Mouse (Mus musculus) liver (tissue): ENCODE data around the gene Mus81.

Source experiments
- DNase-seq: peaks from one replicate; pipeline ENCODE4 v3.0.0-alpha.2; 2020; ENCODE audit warnings: mixed read lengths

The Mus81 gene

GRCm38 (mm10) chr19:5466916-5467500 lies 21.2 kb downstream of the Mus81 start:
- DNase-seq, result no peak

- DNase-seq, result no peak
Observed at GRCm38 (mm10) chr19:5465037-5465436, 23.2 kb downstream of the Mus81 start.

- DNase-seq, result peak; percentile 60
Observed at GRCm38 (mm10) chr19:5463791-5464562, 24.2 kb downstream of the Mus81 start.

DNA sequence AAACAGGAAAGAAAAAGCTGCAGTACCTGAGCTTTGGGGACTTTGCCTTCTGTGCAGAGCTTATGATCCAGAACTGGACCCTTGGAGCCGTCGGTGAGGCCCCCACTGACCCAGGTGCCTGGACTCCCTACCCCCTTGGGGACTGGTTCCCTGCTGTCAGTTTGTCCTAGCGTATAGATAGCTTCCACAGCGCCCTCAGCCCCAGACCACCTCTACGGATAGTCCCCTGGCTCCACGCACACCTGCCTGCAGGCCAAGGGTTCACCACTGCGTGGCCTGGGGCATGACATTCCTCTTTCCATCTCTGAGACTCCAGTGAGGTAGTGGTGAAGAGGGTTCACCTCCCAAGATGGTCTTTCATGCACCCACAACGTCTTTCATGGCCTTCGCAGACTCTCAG lies 25.0 kb downstream of the Mus81 start:
- no peak for DNase-seq

- no peak for DNase-seq
Observed at GRCm38 (mm10) chr19:5461411-5461810, 26.8 kb downstream of the Mus81 start.

DNA sequence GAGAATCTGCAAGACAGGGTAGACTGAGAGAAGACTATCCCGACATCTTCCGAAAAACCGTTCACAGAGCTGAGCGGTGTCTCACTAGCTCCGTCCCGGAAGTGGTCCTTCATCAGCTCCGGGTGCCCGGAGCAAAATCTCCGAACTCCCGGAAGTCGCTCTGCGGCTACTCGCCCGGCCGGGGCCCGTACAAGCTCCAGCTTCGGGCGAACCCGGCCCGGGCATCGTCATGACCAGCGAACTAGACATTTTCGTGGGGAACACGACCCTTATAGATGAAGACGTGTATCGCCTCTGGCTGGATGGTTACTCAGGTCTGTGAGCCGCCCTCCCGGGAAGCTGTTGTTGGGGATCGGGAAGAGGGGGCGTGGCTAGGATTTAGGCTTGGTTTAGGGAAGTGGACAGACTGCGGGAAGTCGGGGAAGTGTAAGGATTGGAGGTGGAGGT lies 27.7 kb downstream of the Mus81 start, which contains the start of gene Fibp:
TSS of gene Fibp (plus strand) at position 151 of the 447 bp plus-strand sequence.
- peak; percentile 87 for DNase-seq

GRCm38 (mm10) chr19:5459896-5460295 lies 28.3 kb downstream of the Mus81 start:
- no peak for DNase-seq

DNA sequence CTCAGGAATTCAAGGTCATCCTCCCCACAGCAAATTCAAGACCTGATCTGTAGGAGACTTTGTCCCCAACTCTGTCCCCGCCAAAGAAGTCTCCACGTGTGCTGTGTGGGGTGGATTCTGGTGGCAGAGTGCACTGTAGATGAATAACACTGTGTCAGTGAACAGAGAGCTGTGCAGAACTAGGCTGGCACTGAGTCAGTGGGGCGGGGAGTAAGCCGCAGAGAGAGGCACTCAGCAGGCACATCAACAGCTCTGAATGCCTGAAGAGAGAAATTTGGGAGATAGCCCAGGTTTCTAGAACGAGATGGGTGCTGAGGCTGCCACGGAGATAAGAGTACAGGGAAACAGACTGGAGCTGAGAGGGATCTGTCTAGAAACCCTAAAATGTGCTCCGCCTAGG lies 29.2 kb downstream of the Mus81 start:
- no peak for DNase-seq

DNA sequence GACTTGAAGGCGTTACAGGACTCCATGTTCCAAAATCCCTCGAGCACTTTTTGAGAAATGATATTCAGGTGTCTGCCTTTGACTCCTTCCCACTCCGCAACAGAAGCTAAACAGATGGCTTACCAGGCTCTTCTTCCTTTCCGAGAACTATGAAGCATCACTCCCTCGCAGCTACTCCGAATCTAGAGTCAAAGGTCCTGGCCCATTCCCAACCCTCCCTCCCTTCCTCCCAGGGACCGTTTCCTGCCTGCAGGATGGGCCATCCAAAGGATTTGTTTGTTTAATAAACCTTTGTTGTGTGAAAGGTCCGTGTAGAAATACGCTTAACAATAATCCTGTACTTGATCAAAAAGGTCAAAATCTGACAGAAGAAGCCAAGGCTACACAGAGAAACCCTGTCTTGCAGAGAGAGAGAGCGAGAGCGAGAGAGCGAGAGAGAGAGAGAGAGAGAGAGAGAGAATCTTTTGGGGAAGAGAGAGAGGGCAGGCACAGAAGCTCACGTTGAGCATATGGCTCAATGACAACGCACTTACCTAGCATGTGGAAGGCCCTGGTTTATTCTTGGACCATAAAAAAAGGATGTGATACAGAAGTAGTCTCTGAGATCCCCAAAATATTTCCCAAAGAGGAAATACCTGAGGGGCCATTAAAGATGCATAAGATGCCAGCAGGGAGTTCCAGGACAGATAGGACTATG lies 30.3 kb downstream of the Mus81 start, which contains the start of gene Ccdc85b:
TSS of gene Ccdc85b (minus strand) at position 149 of the 697 bp plus-strand sequence.
- no peak for DNase-seq

- peak; percentile 95 for DNase-seq
Observed at GRCm38 (mm10) chr19:5456922-5457745, 31.1 kb downstream of the Mus81 start.

DNA sequence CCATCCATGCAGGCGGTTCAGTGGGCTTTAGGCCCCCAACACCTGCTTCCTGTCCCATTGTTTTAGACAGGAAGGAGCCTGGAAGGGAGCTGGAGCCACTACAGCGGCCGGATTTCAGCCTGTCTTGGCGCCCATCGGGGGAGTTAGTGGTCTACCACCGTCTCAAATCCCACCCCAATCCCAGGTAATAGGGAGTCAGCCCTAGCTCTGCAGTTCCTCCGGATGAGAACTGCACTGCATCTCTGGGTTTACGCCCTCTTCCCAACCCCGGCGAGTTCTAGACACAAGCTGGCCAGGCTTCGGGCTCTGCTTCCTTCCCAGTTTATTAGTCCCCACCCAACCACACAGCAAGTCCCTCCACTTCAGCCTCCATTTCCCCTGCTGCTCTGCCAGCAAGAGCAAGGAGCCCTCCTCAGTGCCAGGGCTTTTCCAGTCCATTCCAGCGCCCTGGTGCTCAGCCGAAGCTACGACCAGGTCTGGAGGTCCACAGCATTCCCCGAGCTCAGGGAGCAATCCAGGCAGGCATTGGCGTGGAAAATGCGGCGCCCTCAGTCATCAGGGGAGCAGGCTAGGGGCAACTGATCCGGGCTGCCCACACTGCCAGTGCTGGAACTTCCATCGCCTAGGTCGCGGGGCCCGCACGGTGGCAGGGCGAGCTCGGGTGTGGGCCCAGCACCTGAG lies 31.8 kb downstream of the Mus81 start:
- DNase-seq, result peak; percentile 21

- DNase-seq, result no peak
Observed at GRCm38 (mm10) chr19:5455568-5455967, 32.6 kb downstream of the Mus81 start.

- no peak for DNase-seq
Observed at GRCm38 (mm10) chr19:5455037-5455436, 33.2 kb downstream of the Mus81 start.

DNA sequence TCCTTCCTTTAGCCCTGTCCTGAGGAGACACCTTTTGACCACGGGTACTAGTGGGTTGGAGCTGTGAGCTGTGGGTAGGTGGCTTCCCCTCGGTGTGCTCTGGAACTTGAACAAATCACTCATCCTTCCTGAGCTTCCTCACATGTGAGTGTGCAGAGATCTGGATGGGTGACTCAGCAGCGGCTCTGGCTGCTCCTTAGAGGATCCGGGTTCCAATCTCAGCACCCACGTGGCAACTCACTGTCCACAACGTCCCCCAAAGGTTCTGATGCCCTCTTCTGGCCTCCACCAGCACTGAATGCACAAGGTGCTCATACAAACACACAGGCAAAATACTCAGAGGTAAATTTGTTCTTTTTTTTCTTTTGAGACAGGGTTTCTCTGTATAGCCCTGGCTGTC lies 36.4 kb downstream of the Mus81 start:
- no peak for DNase-seq

DNA sequence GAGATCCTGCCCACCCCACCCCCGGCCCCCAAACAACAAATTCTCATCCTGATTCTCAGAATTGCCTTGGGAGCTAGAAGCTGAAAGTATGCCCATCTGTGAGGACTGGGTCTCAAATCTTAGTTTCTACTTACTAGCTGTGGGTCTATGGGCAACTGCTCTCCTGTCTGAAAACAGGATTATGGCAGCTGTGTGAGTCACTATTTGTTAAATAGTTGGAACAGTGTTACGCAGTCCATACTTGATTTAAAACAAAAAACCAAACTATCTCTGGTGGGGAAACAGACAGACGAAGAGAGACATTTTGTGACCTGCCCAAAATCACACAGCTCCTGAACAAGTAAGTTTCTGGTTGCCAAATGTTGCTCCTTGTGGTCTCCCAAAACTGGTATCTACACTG lies 38.5 kb downstream of the Mus81 start:
- no peak for DNase-seq

DNA sequence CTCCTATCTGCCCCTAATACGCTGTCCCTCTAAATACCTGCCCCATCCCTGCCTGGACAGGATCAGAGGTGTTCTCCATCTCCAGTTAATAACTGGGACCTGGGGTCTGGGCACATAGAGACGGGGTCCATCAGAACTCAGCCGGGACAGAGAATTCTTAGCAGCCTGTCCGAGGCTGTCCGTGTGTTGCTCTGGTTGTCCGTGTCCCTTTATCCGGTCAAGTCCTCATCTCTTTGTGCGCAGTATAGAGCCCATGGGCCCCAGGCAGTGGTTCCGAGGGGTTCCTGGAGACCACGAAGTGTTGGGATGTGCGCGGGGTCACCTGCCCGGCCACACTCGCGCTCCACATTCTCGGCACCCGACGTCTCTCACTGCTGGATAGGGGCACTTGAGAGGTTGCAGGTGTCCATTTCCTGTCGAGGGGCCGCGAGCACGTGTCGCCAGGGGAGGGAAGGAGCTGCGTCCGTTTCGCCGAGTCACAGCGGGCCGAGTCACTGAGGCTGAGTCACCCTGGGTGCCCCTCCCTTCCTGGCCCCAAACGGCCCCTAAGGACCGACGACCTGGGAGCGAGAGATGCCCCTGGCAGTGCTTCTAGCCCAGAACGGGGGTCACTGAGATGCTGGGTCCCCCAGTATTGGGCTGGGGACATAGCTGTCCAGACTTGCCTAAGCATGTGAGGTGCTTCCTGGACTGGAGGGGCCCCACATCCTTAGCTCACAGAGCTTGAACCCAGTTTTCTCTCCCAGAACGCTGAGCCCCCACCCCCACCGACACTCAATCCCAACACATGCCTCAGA lies 39.6 kb downstream of the Mus81 start:
- peak; percentile 79 for DNase-seq

- peak; percentile 75 for DNase-seq
Observed at GRCm38 (mm10) chr19:5447515-5448353, 40.5 kb downstream of the Mus81 start, which contains the start of gene Fosl1. Fosl1 (plus strand) TSS chr19:5447547.

GRCm38 (mm10) chr19:5445747-5446146 lies 42.5 kb downstream of the Mus81 start:
- DNase-seq, result no peak

DNA sequence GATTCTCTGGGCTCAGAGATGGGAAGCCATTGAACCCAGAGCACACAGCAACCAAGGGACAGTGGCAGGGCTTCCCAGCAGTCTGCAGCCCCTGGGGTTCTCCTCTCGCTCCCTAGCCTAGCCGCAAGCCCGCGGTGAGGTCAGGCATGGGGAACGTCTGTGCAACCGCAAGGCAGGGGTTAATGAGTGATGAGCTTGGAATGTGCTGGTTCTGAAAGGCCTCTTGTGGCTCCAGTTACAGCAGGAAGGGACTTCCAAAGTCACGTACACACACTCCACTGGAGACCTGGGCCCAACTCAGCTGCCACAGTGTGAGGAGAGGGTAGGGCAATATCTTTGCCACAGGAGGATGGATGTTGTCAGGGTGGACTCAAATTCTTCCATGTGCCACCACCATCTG lies 43.2 kb downstream of the Mus81 start:
- DNase-seq, result no peak

GRCm38 (mm10) chr19:5444371-5444908 lies 43.8 kb downstream of the Mus81 start:
- DNase-seq, result no peak
